Mouse (Mus musculus): ENCODE results near the gene Pitpnc1.

DNA sequence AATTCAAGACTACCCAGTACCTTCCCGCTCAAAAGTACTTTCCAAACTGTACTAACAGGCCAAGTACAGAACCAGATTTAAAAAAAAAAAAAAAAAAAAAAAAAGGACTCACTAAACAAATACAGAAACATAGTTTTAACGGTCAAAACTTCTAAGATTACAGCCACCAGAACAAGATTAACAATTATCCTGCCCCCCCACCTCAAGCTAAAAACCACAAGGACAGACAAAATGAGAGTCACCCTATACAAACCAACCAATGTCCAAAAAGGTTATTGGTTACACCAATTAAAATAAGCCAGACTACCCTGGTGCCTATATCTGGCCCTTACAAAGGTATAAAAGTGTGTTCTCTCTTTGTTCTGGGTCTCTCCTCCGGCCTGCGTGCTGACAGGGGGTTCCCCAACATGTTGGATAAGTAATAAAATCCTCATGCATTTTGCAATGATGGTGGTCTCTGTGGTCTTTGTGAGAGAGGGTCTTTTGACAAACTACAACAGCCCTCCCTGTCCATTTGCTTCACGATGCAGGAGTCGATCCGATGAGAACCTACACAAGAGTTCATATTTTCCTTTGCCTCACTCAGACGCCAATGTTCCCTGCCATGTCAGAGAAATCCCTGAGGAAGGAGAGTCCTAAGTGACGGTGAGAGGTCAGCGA is 54.5 kb downstream of the Pitpnc1 start:
- TF ChIP-seq CTCF (IDR thresholded peaks at IDR 0.05; ENCODE audit: low read depth, low read length): no peak
- no peak for TF ChIP-seq POLR2A (IDR thresholded peaks at IDR 0.05; ENCODE audit: extremely low read depth, insufficient read depth, low read length)
